Mouse (Mus musculus) kidney, postnatal 0 days (tissue): Measurements from ENCODE around the gene Plekhs1. TPM values are rescaled to one million over a fixed set of nuclear protein-coding genes. Genes with fewer than 3 reads are reported as not detected.

Source experiments
- ATAC-seq: fragments of 200-750 bp; cut with Nextera tagmentation; replicated peaks from 2 replicates; pipeline ENCODE4 v1.8.0; 2017; ENCODE audit warnings: low read depth, moderate number of reproducible peaks, moderate TSS enrichment, moderate library complexity; ENCODE audit not compliant: low FRiP score
- DNase-seq: peaks from one replicate; pipeline ENCODE4 v3.0.0-alpha.2; 2016; ENCODE audit warnings: low spot score
- H3K27ac ChIP-seq: fragments of 300-500 bp; sonication (generic); 2 replicates; pipeline ENCODE4 v1.5.1; 2014; ENCODE audit warnings: mild to moderate bottlenecking
- H3K27me3 ChIP-seq: fragments of 300-500 bp; sonication (generic); 2 replicates; pipeline ENCODE4 v1.6.1; 2014; ENCODE audit warnings: low read length, mixed read lengths; ENCODE audit not compliant: insufficient read depth
- H3K36me3 ChIP-seq: fragments of 300-500 bp; sonication (generic); 2 replicates; pipeline ENCODE4 v1.6.1; 2014; ENCODE audit warnings: low read length, mixed read lengths; ENCODE audit not compliant: insufficient read depth
- H3K4me1 ChIP-seq: fragments of 300-500 bp; sonication (generic); replicated peaks from 2 replicates; pipeline ENCODE4 v1.6.1; 2014; ENCODE audit warnings: antibody characterized with exemption, low read length, mixed read lengths; ENCODE audit not compliant: insufficient read depth
- H3K4me2 ChIP-seq: fragments of 300-500 bp; sonication (generic); 2 replicates; pipeline ENCODE4 v1.6.1; 2014; ENCODE audit warnings: mild to moderate bottlenecking, low read length, moderate library complexity, mixed read lengths
- H3K4me3 ChIP-seq: fragments of 300-500 bp; sonication (generic); replicated peaks from 2 replicates; pipeline ENCODE4 v1.5.1; 2014; ENCODE audit warnings: low read depth, low read length
- H3K9ac ChIP-seq: fragments of 300-500 bp; sonication (generic); 2 replicates; pipeline ENCODE4 v1.6.1; 2014; ENCODE audit warnings: low read depth, low read length
- H3K9me3 ChIP-seq: fragments of 300-500 bp; sonication (generic); replicated peaks from 2 replicates; pipeline ENCODE4 v1.6.1; 2016; ENCODE audit warnings: low read length, inconsistent platforms, mixed read lengths
- CTCF ChIP-seq: IDR thresholded peaks from 2 replicates; pipeline ENCODE4 v1.5.1; 2016; ENCODE audit warnings: antibody characterized with exemption, low read depth, mild to moderate bottlenecking, moderate library complexity
- WGBS: fragments of 180-500 bp; shearing (Covaris S2); extraction: QIAGEN DNeasy Blood & Tissue Kit; methylation state at CpG from one replicate; pipeline ENCODE4 v1.1.7; 2014; 5-methylcytosine and 5-hydroxymethylcytosine counted together
- polyA plus RNA-seq: library from polyadenylated mRNA; unstranded; fragments of >200 nt; fragmentation: Nextera tagmentation; extraction: Ambion mirVana; gene quantifications from 2 replicates; pipeline ENCODE4 v1.2.1, GENCODE M21; 2015

Plekhs1 gene
- polyA plus RNA-seq, 1 experiment from 2014 or later: 1.8 TPM

GRCm38 (mm10) chr19:56531251-56531650 is 69.8 kb downstream of the Plekhs1 start:
- Histone ChIP-seq H3K4me2 (no peak overlapping the region), H3K9ac (no peak overlapping the region), H3K4me1 (no peaks in the 10 kb centered on the region), H3K27ac (no peak overlapping the region), H3K36me3 (0 out of 2 replicates have a peak, but pooled peaks cover 4% of the 10 kb centered on the region), H3K27me3 (no peaks in the 10 kb centered on the region), H3K9me3 (no peaks in the 10 kb centered on the region), H3K4me3 (no peak overlapping the region)
- TF ChIP-seq CTCF: no peak
- 91% methylated on average over 12 of the region's 12 CpGs for WGBS
- DNase-seq (no peak), ATAC-seq (no peak)

GRCm38 (mm10) chr19:56533291-56534071 is 72.0 kb downstream of the Plekhs1 start:
- ATAC-seq (no peak), DNase-seq (no peak)
- no peaks in the 10 kb centered on the region for H3K27me3 ChIP-seq
- WGBS: 83% methylated on average over 14 of the region's 14 CpGs
- H3K9me3 ChIP-seq: no peaks in the 10 kb centered on the region
- peaks cover 10% of the 10 kb centered on the region; the same call in 1 of the 2 replicates for H3K36me3 ChIP-seq
- H3K9ac ChIP-seq: no peak overlapping the region
- no peak for TF ChIP-seq CTCF
- no peak overlapping the region for H3K4me3 ChIP-seq
- no peak overlapping the region for H3K4me2 ChIP-seq
- no peak overlapping the region for H3K27ac ChIP-seq
- H3K4me1 ChIP-seq: no peaks in the 10 kb centered on the region

GRCm38 (mm10) chr19:56534337-56534736 is 72.9 kb downstream of the Plekhs1 start:
- H3K9ac ChIP-seq: no peak overlapping the region
- no peak for DNase-seq
- no peak for TF ChIP-seq CTCF
- H3K9me3 ChIP-seq: no peaks in the 10 kb centered on the region
- H3K27me3 ChIP-seq: no peaks in the 10 kb centered on the region
- H3K4me1 ChIP-seq: no peaks in the 10 kb centered on the region
- WGBS: 84% methylated on average over 3 of the region's 3 CpGs
- no peak overlapping the region for H3K27ac ChIP-seq
- no peak overlapping the region for H3K4me2 ChIP-seq
- peaks cover 10% of the 10 kb centered on the region; the same call in 1 of the 2 replicates for H3K36me3 ChIP-seq
- no peak for ATAC-seq
- H3K4me3 ChIP-seq: no peak overlapping the region

DNA sequence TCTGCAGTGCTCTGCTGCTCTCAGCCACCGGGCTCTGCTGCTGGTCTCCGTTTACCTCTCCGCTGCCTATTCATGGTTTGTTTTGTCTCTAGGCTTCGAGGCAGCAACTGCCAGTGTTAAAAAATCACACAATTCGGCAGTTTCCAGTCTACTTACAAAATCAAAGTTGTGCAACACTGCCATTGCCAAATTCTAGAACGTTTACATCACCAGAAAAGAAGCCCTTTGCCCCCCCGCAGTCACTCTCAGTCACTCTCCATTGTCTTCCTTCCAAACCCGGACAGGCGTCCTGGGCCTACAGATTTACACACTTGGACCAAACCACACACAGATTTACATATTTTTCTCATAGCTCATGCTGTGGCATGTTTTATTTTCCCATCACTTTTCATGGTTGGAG is 73.6 kb downstream of the Plekhs1 start:
- Histone ChIP-seq H3K27ac (no peak overlapping the region), H3K9me3 (no peaks in the 10 kb centered on the region), H3K9ac (no peak overlapping the region), H3K4me1 (no peaks in the 10 kb centered on the region), H3K36me3 (peaks cover 10% of the 10 kb centered on the region; the same call in 1 of the 2 replicates), H3K27me3 (no peaks in the 10 kb centered on the region), H3K4me3 (no peak overlapping the region), H3K4me2 (no peak overlapping the region)
- WGBS: 78% methylated on average over 9 of the region's 9 CpGs
- ATAC-seq: no peak
- DNase-seq: no peak
- no peak for TF ChIP-seq CTCF

GRCm38 (mm10) chr19:56535765-56536164 is 74.3 kb downstream of the Plekhs1 start:
- H3K36me3 ChIP-seq: peaks cover 10% of the 10 kb centered on the region; the same call in 1 of the 2 replicates
- no peak overlapping the region for H3K27ac ChIP-seq
- no peak for TF ChIP-seq CTCF
- no peak overlapping the region for H3K4me3 ChIP-seq
- no peak for DNase-seq
- 92% methylated on average over 9 of the region's 9 CpGs for WGBS
- no peaks in the 10 kb centered on the region for H3K9me3 ChIP-seq
- H3K9ac ChIP-seq: no peak overlapping the region
- no peaks in the 10 kb centered on the region for H3K27me3 ChIP-seq
- no peak for ATAC-seq
- H3K4me1 ChIP-seq: no peaks in the 10 kb centered on the region
- H3K4me2 ChIP-seq: no peak overlapping the region

Other genes starting within 250 kb of the Plekhs1 start
- gene Habp2, start 174.5 kb upstream of the Plekhs1 start, polyA plus RNA-seq: 50.5 and 57.9 TPM in 2 replicates
- 0.41 and 0.42 TPM in 2 replicates for gene Nrap, start 71.6 kb upstream of the Plekhs1 start, polyA plus RNA-seq
- 24.2 and 28.6 TPM in 2 replicates for gene Casp7, start 64.5 kb upstream of the Plekhs1 start, polyA plus RNA-seq
- 17.1 and 18.3 TPM in 2 replicates for gene Dclre1a, start 86.6 kb downstream of the Plekhs1 start, polyA plus RNA-seq
- 11.5 and 12.4 TPM in 2 replicates for gene Nhlrc2, start 86.6 kb downstream of the Plekhs1 start, polyA plus RNA-seq